Mouse (Mus musculus) liver, embryonic 16.5 days (tissue): Measurements from ENCODE around the gene Tapbpl. TPM values are rescaled to one million over a fixed set of nuclear protein-coding genes. Genes with fewer than 3 reads are reported as not detected.

ENCODE experiments used
- ATAC-seq: fragments of 200-750 bp; cut with Nextera tagmentation; 2 replicates; pipeline ENCODE4 v1.8.0; 2017; ENCODE audit warnings: low read depth, mild to moderate bottlenecking, moderate number of reproducible peaks, moderate library complexity
- H3K27ac ChIP-seq: fragments of 300-500 bp; sonication (generic); 2 replicates; pipeline ENCODE4 v1.5.1; 2014; ENCODE audit warnings: mild to moderate bottlenecking, low read length
- H3K27me3 ChIP-seq: fragments of 300-500 bp; sonication (generic); 2 replicates; pipeline ENCODE4 v1.6.1; 2014; ENCODE audit warnings: low read depth, low read length, mixed read lengths; ENCODE audit not compliant: control insufficient read depth, insufficient read depth
- H3K36me3 ChIP-seq: fragments of 300-500 bp; sonication (generic); 2 replicates; pipeline ENCODE4 v1.6.1; 2014; ENCODE audit warnings: mild to moderate bottlenecking; ENCODE audit not compliant: control insufficient read depth, insufficient read depth
- H3K4me1 ChIP-seq: fragments of 300-500 bp; sonication (generic); 2 replicates; pipeline ENCODE4 v1.6.1; 2014; ENCODE audit warnings: low read depth, low read length, mixed read lengths; ENCODE audit not compliant: control insufficient read depth
- H3K4me2 ChIP-seq: fragments of 300-500 bp; sonication (generic); 2 replicates; pipeline ENCODE4 v1.6.1; 2014; ENCODE audit warnings: low read depth, low read length, mixed read lengths
- H3K4me3 ChIP-seq: fragments of 300-500 bp; sonication (generic); 2 replicates; pipeline ENCODE4 v1.5.1; 2014; ENCODE audit warnings: low read depth, mild to moderate bottlenecking, low read length
- H3K9ac ChIP-seq: fragments of 300-500 bp; sonication (generic); 2 replicates; pipeline ENCODE4 v1.6.1; 2014; ENCODE audit warnings: low read depth, low read length
- H3K9me3 ChIP-seq: fragments of 300-500 bp; sonication (generic); replicated peaks from 2 replicates; pipeline ENCODE4 v1.6.1; 2016; ENCODE audit warnings: low read length; ENCODE audit not compliant: control insufficient read depth
- WGBS: fragments of 180-500 bp; shearing (Covaris S2); extraction: QIAGEN DNeasy Blood & Tissue Kit; methylation state at CpG from one replicate; pipeline ENCODE4 v1.1.7; 2014; ENCODE audit not compliant: insufficient replicate concordance; 5-methylcytosine and 5-hydroxymethylcytosine counted together
- polyA plus RNA-seq: library from polyadenylated mRNA; unstranded; fragments of >200 nt; fragmentation: Nextera tagmentation; extraction: Ambion mirVana; gene quantifications from 2 replicates; pipeline ENCODE4 v1.2.1, GENCODE M21; 2015

Tapbpl gene
- polyA plus RNA-seq, 1 experiment from 2014 or later: 9.7 TPM

DNA sequence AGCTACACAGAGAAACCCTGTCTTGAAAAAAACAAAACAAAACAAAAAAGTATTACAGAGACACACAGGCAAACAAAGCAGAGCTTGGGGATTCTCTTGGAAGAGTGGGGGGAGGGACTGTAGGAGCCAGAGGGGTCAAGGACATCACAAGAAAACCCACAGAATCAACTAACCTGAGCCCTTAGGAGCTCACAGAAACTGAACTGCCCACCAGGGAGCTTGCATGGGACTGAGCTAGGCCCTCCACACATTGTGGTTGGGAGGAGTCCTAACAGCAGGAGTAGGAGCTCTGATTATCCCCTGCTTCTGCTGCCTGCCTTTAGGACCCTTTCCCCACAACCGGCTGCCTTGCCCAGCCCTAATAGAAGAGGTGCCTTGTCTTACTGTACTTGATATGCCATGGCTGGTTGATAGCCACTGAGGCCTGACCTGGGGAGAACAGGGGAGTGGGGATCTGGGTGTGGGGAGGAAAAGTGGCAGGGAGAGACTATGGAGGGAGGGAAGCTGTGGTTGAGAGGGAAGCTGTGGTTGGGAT lies 36.1 kb downstream of the Tapbpl start:
- no peak for ATAC-seq
- H3K4me3 ChIP-seq: no peak overlapping the region
- H3K9me3 ChIP-seq: no peaks in the 10 kb centered on the region
- H3K9ac ChIP-seq: no peak overlapping the region
- no peaks in the 10 kb centered on the region for H3K27me3 ChIP-seq
- no peak overlapping the region for H3K4me2 ChIP-seq
- WGBS: 52% methylated on average over 1 of the region's 1 CpGs
- H3K36me3 ChIP-seq: peaks cover 16% of the 10 kb centered on the region
- no peak overlapping the region for H3K27ac ChIP-seq
- peaks cover 6% of the 10 kb centered on the region for H3K4me1 ChIP-seq

DNA sequence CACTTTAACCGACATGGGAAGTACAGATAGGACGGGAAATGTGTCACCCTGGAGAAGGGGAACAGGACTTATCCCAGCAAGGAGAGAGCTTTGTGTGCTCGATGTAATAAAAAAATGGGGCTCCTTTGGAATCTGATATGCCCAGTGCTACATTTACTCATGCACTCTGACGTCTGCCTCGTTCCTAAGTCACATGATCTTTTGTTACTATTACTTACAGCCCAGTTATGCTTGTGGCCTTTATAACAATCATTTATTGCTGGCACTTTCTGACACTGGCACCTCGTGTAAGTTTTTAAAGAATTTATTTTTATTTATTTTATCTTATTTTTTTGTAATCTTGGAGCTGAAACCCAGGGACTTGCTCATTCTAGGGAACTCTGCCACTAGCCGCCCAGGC lies 38.3 kb downstream of the Tapbpl start:
- H3K9ac ChIP-seq: peak overlapping the region; percentile 1; the same call in 1 of the 2 replicates

DNA sequence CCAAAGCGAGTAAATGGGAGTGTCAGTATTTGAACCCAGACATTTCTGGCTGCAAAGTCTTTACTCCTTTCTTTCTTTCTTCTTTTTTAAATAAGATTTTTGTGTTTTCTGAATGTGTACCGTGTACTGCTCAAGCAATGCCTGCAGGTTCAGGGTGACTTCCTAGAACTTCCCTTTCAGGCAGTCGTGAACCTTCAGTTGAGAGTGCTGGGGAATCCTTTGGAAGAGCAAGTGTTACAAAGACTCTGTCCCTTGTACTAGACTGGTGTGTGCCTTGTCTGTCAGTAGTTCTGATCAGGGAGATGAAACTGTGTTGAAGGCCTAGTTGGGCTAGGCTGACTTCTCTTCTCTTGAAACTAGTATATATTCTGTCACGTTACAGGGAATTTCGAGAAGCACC lies 38.8 kb downstream of the Tapbpl start:
- WGBS: 11% methylated on average over 5 of the region's 5 CpGs
- no peak for ATAC-seq

More for the DNA sequence above, 38.3 kb downstream of the Tapbpl start:
- Histone ChIP-seq H3K36me3 (peaks cover 30% of the 10 kb centered on the region), H3K4me1 (peaks cover 17% of the 10 kb centered on the region), H3K9me3 (no peaks in the 10 kb centered on the region), H3K27ac (peak overlapping the region; percentile 100), H3K4me2 (peak overlapping the region; percentile 92), H3K27me3 (no peaks in the 10 kb centered on the region), H3K4me3 (peak overlapping the region; percentile 81)
- WGBS: 26% methylated on average over 7 of the region's 7 CpGs
- no peak for ATAC-seq

DNA sequence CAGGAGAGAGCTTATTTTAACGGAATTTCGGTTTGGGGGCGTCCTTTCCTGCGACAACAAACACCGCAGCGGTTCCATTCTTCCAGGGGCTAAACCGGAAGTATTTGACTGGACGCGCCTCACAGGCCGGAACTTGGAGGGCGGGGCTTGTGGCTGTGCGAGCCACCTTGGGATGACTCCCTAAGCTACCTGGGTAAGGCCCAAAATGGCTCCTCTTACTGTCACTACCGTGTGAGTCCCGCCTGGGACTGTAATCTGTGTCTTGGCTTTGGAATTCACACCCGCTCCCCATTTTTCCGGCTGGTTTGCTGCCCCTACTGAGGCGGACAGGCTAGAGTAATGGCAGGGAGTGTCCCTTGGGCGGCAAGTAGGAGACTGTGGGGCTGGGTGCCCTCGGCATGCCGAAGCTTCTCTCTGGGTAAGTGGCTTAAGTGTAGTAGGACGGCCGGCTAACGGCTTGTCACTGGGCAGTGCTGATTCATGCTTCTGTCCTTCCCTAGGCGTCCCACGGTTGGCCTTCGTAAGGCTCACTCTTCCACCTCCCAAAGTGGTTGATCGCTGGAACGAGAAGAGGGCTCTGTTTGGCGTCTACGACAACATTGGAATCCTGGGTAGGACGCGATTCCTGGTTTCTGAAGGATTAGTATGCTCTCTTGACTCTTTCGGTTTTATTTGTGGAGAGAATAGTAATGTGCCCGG lies 39.5 kb downstream of the Tapbpl start:
- 0% methylated on average over 34 of the region's 34 CpGs for WGBS
- Histone ChIP-seq H3K4me3 (peak overlapping the region; percentile 81), H3K36me3 (peaks cover 42% of the 10 kb centered on the region), H3K4me2 (peak overlapping the region; percentile 92), H3K9ac (peak overlapping the region; percentile 77), H3K4me1 (peaks cover 20% of the 10 kb centered on the region), H3K27ac (peak overlapping the region; percentile 100), H3K27me3 (no peaks in the 10 kb centered on the region), H3K9me3 (no peaks in the 10 kb centered on the region)
- ATAC-seq: peak; percentile 87

More for the DNA sequence above, 38.8 kb downstream of the Tapbpl start:
- no peaks in the 10 kb centered on the region for H3K9me3 ChIP-seq
- peak overlapping the region; percentile 81 for H3K4me3 ChIP-seq
- peaks cover 20% of the 10 kb centered on the region for H3K4me1 ChIP-seq
- H3K9ac ChIP-seq: peak overlapping the region; percentile 77
- peak overlapping the region; percentile 92 for H3K4me2 ChIP-seq
- peaks cover 36% of the 10 kb centered on the region for H3K36me3 ChIP-seq
- H3K27ac ChIP-seq: peak overlapping the region; percentile 100
- H3K27me3 ChIP-seq: no peaks in the 10 kb centered on the region

DNA sequence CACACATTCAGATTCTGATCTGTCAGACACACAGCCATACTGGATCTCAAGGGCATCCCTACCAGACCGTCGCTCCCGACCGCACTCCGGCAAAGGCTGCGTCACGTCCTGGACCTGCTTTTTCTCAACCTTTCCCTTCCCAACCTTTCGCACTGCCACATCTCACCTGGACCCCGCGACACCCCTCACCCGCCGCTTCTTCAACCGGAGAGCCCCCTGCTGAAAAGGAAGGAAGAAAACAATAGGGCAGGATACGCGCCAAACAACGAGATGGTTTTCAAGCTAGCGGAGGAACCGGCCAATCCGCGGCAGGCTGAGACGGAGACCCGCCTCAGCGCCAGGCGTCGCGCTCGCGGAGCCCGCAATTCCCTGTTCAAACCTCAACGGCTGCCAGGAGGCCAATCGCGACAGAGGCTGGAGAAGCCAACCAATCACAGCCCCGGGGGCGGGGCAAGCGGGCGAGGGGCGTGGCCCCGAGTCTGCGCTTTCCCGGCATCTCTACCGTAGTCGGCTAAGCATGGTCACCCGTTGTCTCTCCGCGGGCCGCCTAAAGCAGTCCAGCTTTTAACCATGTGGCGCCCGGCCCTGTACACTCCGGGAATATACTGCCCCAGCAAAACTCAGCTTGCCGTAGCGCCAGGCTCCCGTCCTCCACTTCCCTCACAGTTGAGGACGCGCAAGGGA lies 40.2 kb downstream of the Tapbpl start, which contains the start of the genes Ncapd2 and Mrpl51:
Ncapd2 (minus strand) TSS at position 370 of the 684 bp plus-strand sequence.
Mrpl51 (plus strand) TSS at position 470 of the 684 bp plus-strand sequence.
- peak; percentile 94 for ATAC-seq

DNA sequence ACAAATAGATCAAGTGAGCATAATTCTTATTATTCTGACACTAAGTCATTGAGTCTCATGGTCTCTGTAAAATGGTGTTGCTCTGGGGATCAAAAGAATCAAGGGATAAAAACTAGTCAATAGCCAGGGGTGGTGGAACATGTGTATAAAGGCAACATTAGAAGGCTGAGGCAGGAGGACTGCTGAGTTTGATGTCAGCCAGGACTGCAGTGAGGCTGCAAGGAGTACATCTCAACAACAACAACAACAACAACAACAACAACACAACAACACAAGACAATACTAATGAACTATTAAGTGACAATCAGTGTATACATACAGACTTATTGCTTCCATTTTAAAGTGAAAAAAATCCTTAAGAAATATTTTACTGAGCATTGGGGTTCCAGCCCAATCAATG lies 40.8 kb downstream of the Tapbpl start:
- H3K36me3 ChIP-seq: peaks cover 56% of the 10 kb centered on the region
- no peaks in the 10 kb centered on the region for H3K27me3 ChIP-seq
- H3K4me3 ChIP-seq: peak overlapping the region; percentile 81
- H3K27ac ChIP-seq: peak overlapping the region; percentile 100
- H3K9me3 ChIP-seq: no peaks in the 10 kb centered on the region
- H3K4me2 ChIP-seq: peak overlapping the region; percentile 57
- peaks cover 20% of the 10 kb centered on the region for H3K4me1 ChIP-seq
- no peak for ATAC-seq
- H3K9ac ChIP-seq: peak overlapping the region; percentile 76

More for the DNA sequence above, 40.2 kb downstream of the Tapbpl start, which contains the start of the genes Ncapd2 and Mrpl51:
- Histone ChIP-seq H3K4me2 (peak within 1 kb of the TSS; percentile 92), H3K36me3 (peaks cover 49% of the 10 kb centered on the region), H3K9ac (peak within 1 kb of the TSS; percentile 77), H3K27ac (peak within 1 kb of the TSS; percentile 100), H3K4me1 (peaks cover 20% of the 10 kb centered on the region), H3K9me3 (no peaks in the 10 kb centered on the region), H3K4me3 (peak within 1 kb of the TSS; percentile 81), H3K27me3 (no peaks in the 10 kb centered on the region)
- under 1% methylated on average over 54 of the region's 54 CpGs for WGBS

DNA sequence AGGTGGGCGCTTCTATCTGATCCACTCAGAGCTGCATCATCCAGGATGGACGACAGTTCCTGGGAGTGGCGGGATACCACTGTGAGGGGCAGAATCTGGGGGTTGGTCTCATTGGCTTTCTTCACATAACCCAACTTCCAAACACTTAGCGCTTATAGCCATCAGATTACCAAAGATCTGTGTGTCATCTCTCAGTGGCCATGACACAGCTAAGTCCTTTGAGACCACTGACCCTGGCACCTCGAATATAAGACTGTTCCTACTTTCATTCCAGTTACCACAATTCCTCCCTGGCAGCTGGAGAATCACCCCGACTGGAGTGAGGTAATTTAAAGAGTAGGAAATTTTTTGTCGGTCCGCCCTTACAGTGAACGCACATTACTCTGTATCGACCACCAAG lies 45.5 kb downstream of the Tapbpl start:
- peaks cover 83% of the 10 kb centered on the region for H3K36me3 ChIP-seq
- WGBS: 88% methylated on average over 10 of the region's 10 CpGs
- H3K27me3 ChIP-seq: no peaks in the 10 kb centered on the region

DNA sequence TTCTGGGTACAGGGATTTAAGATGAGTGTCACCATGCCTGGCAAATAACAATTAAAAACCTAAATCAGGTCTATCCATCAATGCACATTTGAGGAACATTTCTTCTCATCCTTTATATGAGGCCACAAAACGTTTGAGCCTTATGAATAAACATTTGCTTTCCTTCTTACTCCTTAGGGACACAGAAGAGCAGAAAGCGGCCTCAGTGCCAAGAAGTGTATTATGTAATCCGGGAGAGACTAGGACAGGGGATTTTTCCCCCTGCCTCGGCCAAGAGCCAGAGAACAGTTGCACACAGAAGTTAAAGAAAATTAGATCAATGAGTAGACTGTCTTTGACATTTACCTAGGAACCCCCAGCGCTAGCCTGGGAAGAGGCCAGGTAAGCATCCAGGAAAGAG lies 49.5 kb downstream of the Tapbpl start:
- WGBS: 84% methylated on average over 5 of the region's 5 CpGs
- Histone ChIP-seq H3K27me3 (no peaks in the 10 kb centered on the region), H3K9me3 (no peaks in the 10 kb centered on the region), H3K4me2 (no peak overlapping the region), H3K36me3 (peaks cover 98% of the 10 kb centered on the region), H3K4me3 (no peak overlapping the region), H3K9ac (no peak overlapping the region), H3K4me1 (no peaks in the 10 kb centered on the region), H3K27ac (no peak overlapping the region)
- no peak for ATAC-seq

More for the DNA sequence above, 45.5 kb downstream of the Tapbpl start:
- Histone ChIP-seq H3K4me1 (peaks cover 14% of the 10 kb centered on the region), H3K4me3 (no peak overlapping the region), H3K27ac (no peak overlapping the region), H3K9me3 (no peaks in the 10 kb centered on the region), H3K9ac (no peak overlapping the region), H3K4me2 (no peak overlapping the region)
- no peak for ATAC-seq

DNA sequence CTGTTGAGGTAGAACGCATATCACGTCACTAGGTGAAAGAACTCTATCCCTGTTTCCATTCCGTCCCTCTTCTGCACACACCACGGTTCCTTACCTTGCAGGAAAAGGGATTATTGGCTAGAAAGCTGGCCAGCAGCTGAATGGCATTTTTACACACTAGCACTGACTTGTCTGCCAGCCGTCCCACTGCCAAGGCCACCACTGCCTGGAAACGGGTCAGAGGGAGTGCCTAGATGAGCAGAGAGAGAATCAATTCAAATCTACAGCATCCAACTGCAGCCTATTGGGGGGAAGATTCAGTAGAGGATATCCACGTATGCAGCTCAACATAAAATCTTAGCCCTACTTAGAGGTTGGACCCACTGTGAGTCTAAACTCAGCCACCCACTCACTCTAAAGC lies 52.1 kb downstream of the Tapbpl start:
- Histone ChIP-seq H3K27ac (no peak overlapping the region), H3K27me3 (no peaks in the 10 kb centered on the region), H3K9ac (no peak overlapping the region), H3K36me3 (peaks cover 98% of the 10 kb centered on the region), H3K4me1 (no peaks in the 10 kb centered on the region), H3K4me2 (no peak overlapping the region), H3K9me3 (no peaks in the 10 kb centered on the region), H3K4me3 (no peak overlapping the region)
- no peak for ATAC-seq
- WGBS: 92% methylated on average over 7 of the region's 7 CpGs
